Mouse (Mus musculus): ENCODE measurements around the gene Cerkl. TPM values are rescaled to one million over a fixed set of nuclear protein-coding genes. Genes with fewer than 3 reads are reported as not detected.
A peak's percentile ranks its signal among the peaks of the same experiment; 100 is the strongest.

The Cerkl gene
- polyA plus RNA-seq, 1 experiment from 2014 or later, result 1.5 TPM

DNA sequence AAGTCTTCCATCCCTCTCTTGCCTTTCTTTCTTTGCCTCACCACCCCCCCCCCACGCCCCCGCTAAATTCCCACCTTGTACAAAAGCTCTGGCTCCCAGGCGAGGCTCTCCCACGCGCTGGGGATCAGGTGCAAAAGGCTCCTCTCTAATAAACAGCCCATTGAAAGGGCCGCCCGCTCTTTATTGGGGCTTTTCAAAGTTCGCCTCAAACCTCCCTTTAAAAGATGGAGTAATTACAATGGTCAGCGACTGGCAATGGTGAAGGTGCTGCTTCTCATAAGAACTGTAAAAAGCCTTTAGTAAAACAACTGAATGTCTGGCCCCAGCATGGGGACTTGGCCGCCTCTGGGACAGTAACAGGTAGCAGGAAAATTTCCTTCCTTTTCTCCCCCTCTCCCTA, 939 bp downstream of the Cerkl start:
- no peak overlapping the region for H3K4me2 ChIP-seq (replicated peaks)
- 2% methylated on average over 10 of the region's 10 CpGs for WGBS
- no peak overlapping the region for H3K27ac ChIP-seq
- no peak overlapping the region for H3K4me3 ChIP-seq (replicated peaks)
- H3K27me3 ChIP-seq (replicated peaks), result peaks cover 68% of the 10 kb centered on the region
- no peak overlapping the region for H3K9ac ChIP-seq
- no peaks in the 10 kb centered on the region for H3K9me3 ChIP-seq
- H3K4me1 ChIP-seq (replicated peaks), result peaks cover 8% of the 10 kb centered on the region; the same call in 1 of the 2 replicates
- ATAC-seq, result no peak
- H3K36me3 ChIP-seq, result no peaks in the 10 kb centered on the region

DNA sequence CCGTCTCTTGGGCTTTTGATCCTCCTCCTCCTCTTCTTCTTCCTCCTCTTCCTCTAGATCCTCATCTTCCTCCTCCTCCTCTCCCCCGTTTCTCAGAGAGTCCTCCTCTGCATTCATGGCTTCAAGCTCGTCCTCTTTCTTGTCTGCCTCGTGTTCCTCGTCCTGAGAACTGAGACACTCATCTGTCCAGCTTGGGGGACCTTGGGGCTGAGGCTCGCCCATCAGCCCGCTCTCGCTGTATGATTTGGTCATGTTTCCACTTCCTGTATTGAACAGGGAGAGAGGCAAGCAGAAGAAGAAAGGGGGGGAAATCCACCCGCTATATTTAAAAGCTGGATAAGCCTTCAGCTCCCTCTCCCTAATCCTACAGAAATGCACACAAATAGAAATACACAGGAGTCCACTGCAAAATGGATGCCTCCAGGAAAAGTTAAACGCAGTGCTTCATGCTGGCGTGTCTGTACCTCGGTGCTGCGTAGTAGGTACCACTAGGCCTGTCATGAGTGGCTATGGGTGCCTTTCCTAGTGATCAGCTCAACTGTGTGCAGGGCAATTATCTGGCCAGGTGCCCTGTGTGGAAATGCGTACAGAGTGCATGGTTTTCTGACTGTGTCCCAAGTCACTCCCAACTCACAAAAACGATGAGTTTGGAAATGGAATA, 1.7 kb downstream of the Cerkl start:
- Histone ChIP-seq H3K36me3 (no peaks in the 10 kb centered on the region), H3K4me1 (replicated peaks) (peaks cover 8% of the 10 kb centered on the region; the same call in 1 of the 2 replicates), H3K27me3 (replicated peaks) (peaks cover 61% of the 10 kb centered on the region), H3K9ac (no peak overlapping the region), H3K4me2 (replicated peaks) (peak overlapping the region; percentile 89; the same call in 1 of the 2 replicates), H3K9me3 (no peaks in the 10 kb centered on the region), H3K27ac (no peak overlapping the region), H3K4me3 (replicated peaks) (no peak overlapping the region)
- 15% methylated on average over 15 of the region's 15 CpGs for WGBS
- ATAC-seq, result no peak

DNA sequence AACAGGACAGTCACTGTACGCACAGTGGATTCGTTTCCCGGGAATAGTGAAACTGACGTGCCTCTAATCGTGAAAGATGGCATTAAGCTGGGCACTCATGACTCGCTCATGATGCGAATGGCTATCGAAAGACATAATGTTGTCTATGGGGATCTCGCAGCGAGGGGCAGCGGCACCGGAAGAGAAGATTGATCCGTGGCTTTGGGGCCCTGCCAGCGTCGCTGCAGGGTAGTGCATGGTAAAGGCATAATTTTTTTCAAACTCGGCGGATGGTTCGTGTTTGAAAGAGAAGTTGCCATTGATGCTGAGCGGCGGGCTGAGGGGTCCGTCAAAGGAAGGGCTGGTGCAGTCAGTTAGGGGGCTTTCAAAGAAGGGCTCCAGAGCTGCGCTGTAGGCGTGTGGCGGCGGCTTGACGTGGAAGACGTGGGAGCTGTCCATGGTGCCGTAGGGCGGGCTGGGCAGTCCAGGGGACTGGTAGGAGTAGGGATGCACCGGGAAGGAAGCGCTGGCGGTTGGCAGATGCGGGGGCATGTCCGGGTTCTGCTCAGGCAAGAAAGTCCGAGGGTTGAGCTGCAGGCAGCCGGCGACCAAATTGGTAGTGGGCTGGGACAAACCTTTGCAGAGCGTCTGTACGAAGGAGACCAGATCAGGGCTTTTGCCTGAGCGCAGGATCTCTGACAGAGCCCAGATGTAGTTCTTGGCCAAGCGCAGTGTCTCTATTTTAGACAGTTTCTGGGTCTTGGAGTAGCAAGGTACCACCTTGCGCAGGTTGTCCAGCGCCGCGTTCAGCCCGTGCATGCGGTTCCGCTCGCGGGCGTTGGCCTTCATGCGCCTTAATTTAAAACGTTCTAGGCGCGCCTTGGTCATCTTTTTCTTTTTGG, 2.4 kb downstream of the Cerkl start:
- 3% methylated on average over 55 of the region's 55 CpGs for WGBS
- H3K9me3 ChIP-seq, result no peaks in the 10 kb centered on the region
- H3K4me2 ChIP-seq (replicated peaks), result peak overlapping the region; percentile 89
- peak overlapping the region; percentile 39 for H3K4me3 ChIP-seq (replicated peaks)
- peak; percentile 90 for ATAC-seq
- no peak overlapping the region; the same call in 1 of the 2 replicates for H3K9ac ChIP-seq
- H3K36me3 ChIP-seq, result no peaks in the 10 kb centered on the region
- H3K27me3 ChIP-seq (replicated peaks), result peaks cover 53% of the 10 kb centered on the region
- H3K4me1 ChIP-seq (replicated peaks), result peaks cover 8% of the 10 kb centered on the region; the same call in 1 of the 2 replicates
- no peak overlapping the region for H3K27ac ChIP-seq

DNA sequence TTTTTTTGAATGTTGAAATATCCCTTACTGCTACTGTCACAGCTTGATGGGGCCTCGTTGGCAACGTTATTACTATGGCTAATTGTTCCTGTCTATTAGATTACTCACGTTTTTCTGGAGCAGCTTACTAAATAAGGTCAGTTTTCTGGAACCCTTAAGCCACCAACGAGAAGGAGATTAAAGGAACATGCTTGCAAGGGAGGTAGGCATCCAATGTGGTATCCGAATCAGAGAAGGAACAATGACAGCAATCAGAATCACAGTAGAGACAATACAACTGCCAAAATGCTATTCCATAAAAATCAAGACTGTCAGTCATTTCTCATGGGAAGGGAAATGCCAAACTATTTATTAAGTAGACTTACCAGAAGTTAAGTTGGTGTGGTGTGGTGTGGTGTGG, 5.1 kb downstream of the Cerkl start:
- H3K9me3 ChIP-seq, result no peaks in the 10 kb centered on the region
- no peak for ATAC-seq
- 53% methylated on average over 5 of the region's 5 CpGs for WGBS
- no peaks in the 10 kb centered on the region for H3K36me3 ChIP-seq
- H3K9ac ChIP-seq, result no peak overlapping the region
- H3K4me3 ChIP-seq (replicated peaks), result no peak overlapping the region
- no peak overlapping the region for H3K4me2 ChIP-seq (replicated peaks)
- peaks cover 26% of the 10 kb centered on the region for H3K27me3 ChIP-seq (replicated peaks)
- H3K4me1 ChIP-seq (replicated peaks), result peaks cover 4% of the 10 kb centered on the region; the same call in 1 of the 2 replicates
- no peak overlapping the region for H3K27ac ChIP-seq

DNA sequence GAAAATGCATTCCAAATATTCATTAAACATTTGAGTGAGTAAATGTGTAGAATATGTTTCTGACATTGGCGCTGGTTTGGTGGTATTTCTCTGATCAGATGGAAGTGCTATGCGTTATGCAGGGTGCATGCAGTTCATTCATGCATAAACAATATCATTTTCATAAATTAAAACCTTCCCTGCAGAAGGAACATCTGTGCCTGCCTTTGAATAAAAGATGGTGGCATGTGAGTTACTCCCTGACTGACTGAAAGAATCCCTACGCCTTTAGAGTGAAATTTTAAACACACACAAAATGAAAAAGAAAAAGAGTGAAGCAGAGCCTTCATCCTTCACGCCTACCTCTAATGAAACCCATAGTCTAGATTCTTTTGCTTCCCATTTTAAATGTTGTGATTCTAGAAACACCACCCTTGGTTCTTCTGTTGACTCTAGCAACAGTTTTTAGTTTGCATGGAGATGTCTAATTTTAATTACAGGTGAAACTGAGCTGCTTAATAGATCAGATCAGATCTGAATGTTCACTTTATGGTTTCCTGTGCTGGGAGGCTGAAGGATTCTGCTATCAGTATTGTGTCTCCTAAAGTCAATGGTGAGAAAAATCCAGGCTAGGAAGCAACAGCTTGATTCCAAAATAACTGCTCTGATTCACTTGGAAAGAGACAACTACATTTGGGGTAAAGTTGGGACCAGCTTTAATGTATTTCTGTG, 5.7 kb downstream of the Cerkl start:
- Histone ChIP-seq H3K4me3 (replicated peaks) (no peak overlapping the region), H3K36me3 (no peaks in the 10 kb centered on the region), H3K4me2 (replicated peaks) (no peak overlapping the region), H3K27ac (no peak overlapping the region), H3K4me1 (replicated peaks) (peaks cover 4% of the 10 kb centered on the region; the same call in 1 of the 2 replicates), H3K27me3 (replicated peaks) (peaks cover 22% of the 10 kb centered on the region), H3K9ac (no peak overlapping the region), H3K9me3 (no peaks in the 10 kb centered on the region)
- no peak for ATAC-seq
- WGBS, result 71% methylated on average over 4 of the region's 4 CpGs

DNA sequence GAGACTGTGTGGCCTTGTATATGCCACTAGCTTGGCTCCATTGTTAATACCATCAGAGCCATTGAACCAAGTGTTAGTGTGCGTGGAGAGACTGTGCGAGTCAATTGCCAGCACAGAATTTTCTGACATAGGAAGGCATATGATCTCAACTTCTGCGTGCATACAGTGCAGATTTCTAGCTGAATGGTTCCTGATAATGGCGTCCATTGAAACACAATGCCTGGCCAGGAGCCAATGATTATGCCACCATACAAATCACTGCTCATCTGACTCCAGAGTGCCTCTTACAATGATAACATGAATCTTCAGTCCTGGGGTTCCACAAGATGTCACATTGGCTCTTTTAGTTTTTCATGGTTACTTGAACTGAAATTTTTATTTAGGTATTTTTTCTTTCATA, 7.2 kb downstream of the Cerkl start:
- no peaks in the 10 kb centered on the region for H3K36me3 ChIP-seq
- 75% methylated on average over 4 of the region's 4 CpGs for WGBS
- peaks cover 4% of the 10 kb centered on the region; the same call in 1 of the 2 replicates for H3K4me1 ChIP-seq (replicated peaks)
- ATAC-seq, result no peak
- no peaks in the 10 kb centered on the region for H3K9me3 ChIP-seq
- H3K27me3 ChIP-seq (replicated peaks), result peaks cover 7% of the 10 kb centered on the region
- H3K4me2 ChIP-seq (replicated peaks), result no peak overlapping the region
- H3K9ac ChIP-seq, result no peak overlapping the region
- no peak overlapping the region for H3K4me3 ChIP-seq (replicated peaks)
- H3K27ac ChIP-seq, result no peak overlapping the region

DNA sequence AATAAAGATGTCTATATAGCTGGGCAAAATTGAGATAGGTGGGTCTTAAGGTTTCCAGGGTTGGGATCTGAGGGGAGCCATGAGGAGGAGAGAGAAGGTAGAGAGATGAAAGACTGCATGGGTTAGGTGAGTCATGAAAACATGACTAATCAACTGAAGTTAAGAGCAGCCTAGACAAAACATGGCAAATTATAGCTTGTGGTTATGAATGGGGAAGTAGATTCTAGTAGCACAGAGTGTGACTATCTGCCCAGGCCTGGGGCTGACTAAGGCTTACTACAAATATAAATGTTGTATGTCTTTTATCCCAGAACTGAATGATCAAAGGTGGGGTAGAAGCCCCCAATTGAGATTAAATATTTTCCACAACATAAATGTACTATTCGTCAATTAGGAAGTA, 9.4 kb downstream of the Cerkl start:
- H3K27ac ChIP-seq, result no peak overlapping the region
- H3K4me1 ChIP-seq (replicated peaks), result no peaks in the 10 kb centered on the region
- no peak for ATAC-seq
- H3K9me3 ChIP-seq, result no peaks in the 10 kb centered on the region
- H3K4me3 ChIP-seq (replicated peaks), result no peak overlapping the region
- no peak overlapping the region for H3K9ac ChIP-seq
- no peak overlapping the region for H3K4me2 ChIP-seq (replicated peaks)
- no peaks in the 10 kb centered on the region for H3K27me3 ChIP-seq (replicated peaks)
- WGBS, result 75% methylated on average over 1 of the region's 1 CpGs
- no peaks in the 10 kb centered on the region for H3K36me3 ChIP-seq

DNA sequence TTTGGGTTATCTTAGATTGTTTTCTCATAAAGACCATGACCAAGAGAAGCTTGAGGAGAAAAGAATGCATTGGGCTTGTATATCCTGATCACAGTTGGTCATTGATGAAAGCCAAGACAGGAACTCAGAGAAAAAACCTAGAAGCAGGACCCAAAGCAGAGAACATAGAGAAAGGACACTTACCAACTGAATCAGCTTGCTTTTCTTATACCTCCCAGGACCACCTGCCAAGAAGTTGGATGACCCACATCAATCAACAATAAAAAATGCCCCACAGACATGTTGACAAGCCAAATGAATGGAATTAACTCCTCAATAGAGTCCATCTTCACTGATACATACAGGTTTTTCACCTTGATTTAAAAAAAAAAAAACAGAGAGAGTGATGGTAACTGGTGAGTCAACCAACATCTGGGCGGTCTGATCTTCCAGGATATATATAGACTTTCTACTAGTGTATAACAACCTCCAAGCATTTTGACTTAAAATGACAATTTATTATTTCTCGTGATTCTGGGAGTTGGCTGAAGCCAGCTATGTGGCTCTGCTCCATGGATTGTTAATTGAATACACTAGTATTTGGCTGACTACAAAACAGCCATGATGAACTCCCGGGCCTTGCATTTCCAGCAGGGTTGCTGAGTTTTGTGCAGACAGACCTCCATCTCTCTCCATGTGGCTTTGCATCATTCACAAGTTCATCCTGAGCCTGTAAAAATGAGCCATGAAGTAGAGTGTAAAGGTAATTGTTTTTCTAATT, 12.5 kb downstream of the Cerkl start:
- no peak overlapping the region for H3K9ac ChIP-seq
- ATAC-seq, result no peak
- H3K4me1 ChIP-seq (replicated peaks), result no peaks in the 10 kb centered on the region
- no peaks in the 10 kb centered on the region for H3K27me3 ChIP-seq (replicated peaks)
- no peak overlapping the region for H3K4me3 ChIP-seq (replicated peaks)
- H3K36me3 ChIP-seq, result no peaks in the 10 kb centered on the region
- no peak overlapping the region for H3K4me2 ChIP-seq (replicated peaks)
- 85% methylated on average over 3 of the region's 3 CpGs for WGBS
- H3K9me3 ChIP-seq, result no peaks in the 10 kb centered on the region
- H3K27ac ChIP-seq, result no peak overlapping the region

DNA sequence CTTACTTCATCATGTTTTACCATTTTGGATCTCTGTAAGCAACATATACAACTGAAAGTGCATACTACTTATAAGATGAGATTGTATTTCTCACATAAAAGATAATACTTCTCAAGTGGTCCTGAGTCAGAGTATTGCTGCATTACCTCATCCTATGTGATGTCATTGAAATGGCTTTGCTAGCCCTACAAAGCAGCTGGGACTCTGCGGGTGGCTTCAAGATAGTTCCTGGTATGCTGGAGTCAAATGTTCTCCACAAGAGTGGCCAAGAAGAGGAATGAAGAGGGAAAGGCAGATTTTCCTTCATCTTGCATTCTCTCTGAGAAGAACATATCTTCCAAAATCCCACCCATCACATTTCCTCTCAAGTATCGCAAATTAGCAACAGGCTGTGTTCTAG, 13.2 kb downstream of the Cerkl start:
- Histone ChIP-seq H3K9ac (no peak overlapping the region), H3K27ac (no peak overlapping the region), H3K36me3 (no peaks in the 10 kb centered on the region), H3K4me3 (replicated peaks) (no peak overlapping the region), H3K4me2 (replicated peaks) (no peak overlapping the region), H3K9me3 (no peaks in the 10 kb centered on the region), H3K27me3 (replicated peaks) (no peaks in the 10 kb centered on the region), H3K4me1 (replicated peaks) (no peaks in the 10 kb centered on the region)
- ATAC-seq, result no peak
- 86% methylated on average over 2 of the region's 2 CpGs for WGBS

DNA sequence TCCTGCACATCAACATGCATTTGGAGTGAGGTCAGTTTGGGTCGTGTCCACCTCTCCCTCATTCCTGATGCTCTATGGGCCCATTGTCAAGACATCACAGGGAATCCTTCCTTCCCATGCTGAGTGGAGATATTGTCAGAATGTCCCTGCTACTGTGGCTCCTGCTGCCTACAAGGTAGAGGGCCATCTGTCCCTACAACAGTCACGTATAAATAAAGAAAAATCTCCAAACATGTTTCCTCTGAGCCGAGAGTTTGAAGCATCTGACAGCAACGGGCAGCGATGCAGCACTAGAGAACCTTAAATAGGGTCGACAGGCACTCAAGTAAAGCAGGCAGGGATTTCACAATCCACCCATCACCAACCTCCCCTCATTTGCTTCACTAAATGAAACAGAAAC, 13.7 kb downstream of the Cerkl start:
- no peaks in the 10 kb centered on the region for H3K27me3 ChIP-seq (replicated peaks)
- H3K4me3 ChIP-seq (replicated peaks), result no peak overlapping the region
- no peaks in the 10 kb centered on the region for H3K36me3 ChIP-seq
- ATAC-seq, result no peak
- no peak overlapping the region for H3K27ac ChIP-seq
- H3K4me1 ChIP-seq (replicated peaks), result no peaks in the 10 kb centered on the region
- 75% methylated on average over 6 of the region's 6 CpGs for WGBS
- H3K9ac ChIP-seq, result no peak overlapping the region
- H3K4me2 ChIP-seq (replicated peaks), result no peak overlapping the region
- no peaks in the 10 kb centered on the region for H3K9me3 ChIP-seq

DNA sequence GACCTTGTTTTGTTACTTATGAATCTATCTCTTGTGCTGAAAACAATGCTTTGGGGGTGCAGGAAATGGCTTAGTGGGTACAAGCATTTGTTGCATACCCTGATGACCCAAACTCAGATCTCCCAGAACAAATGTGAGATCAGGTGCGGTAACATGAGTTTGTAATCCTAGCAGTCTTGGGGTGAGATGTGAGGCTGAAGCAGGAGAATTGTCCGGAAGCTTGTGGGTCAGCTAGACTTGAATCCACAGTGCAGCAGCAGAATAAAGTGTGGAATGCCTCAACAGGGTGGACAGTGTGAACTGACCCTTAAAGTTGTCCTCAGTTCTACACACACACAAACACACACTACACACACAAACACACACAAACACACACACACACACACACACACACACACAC, 14.4 kb downstream of the Cerkl start:
- 92% methylated on average over 2 of the region's 2 CpGs for WGBS
- ATAC-seq, result no peak
- no peak overlapping the region for H3K4me2 ChIP-seq (replicated peaks)
- H3K4me3 ChIP-seq (replicated peaks), result no peak overlapping the region
- no peaks in the 10 kb centered on the region for H3K4me1 ChIP-seq (replicated peaks)
- no peak overlapping the region for H3K9ac ChIP-seq
- no peaks in the 10 kb centered on the region for H3K36me3 ChIP-seq
- H3K27ac ChIP-seq, result no peak overlapping the region
- H3K9me3 ChIP-seq, result no peaks in the 10 kb centered on the region
- H3K27me3 ChIP-seq (replicated peaks), result no peaks in the 10 kb centered on the region

DNA sequence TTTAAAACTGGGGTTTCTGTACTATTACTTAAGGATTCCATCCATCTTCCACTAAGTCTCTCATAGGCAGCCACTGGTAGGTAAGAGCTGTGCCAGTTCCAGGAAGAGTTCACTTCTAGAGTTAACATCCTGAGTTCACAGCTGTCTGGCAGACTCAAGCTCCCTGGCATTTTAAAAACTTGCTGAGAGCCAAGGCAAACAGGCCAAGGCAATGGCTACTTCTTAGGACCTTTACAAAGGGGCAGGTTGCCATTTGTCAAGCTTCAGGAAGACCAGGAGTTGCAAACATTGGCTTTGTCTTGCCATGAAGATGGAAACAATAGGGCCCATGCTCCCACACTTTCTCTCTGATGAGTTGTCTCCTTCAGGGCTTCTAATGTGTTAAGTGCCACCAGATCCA, 26.5 kb downstream of the Cerkl start:
- Histone ChIP-seq H3K9ac (no peak overlapping the region), H3K4me1 (replicated peaks) (peaks cover 5% of the 10 kb centered on the region; the same call in 1 of the 2 replicates), H3K36me3 (no peaks in the 10 kb centered on the region), H3K9me3 (no peaks in the 10 kb centered on the region), H3K27ac (no peak overlapping the region), H3K27me3 (replicated peaks) (0 out of 2 replicates have a peak, but pooled peaks cover 5% of the 10 kb centered on the region), H3K4me3 (replicated peaks) (no peak overlapping the region), H3K4me2 (replicated peaks) (no peak overlapping the region)
- no peak for ATAC-seq
